Mouse (Mus musculus) testis, adult 2 months (tissue): ENCODE data around the gene Galnt6.

Experiments used
- CTCF ChIP-seq: fragments of 200-500 bp; IDR thresholded peaks from 2 replicates; pipeline ENCODE4 v1.5.1; 2012; ENCODE audit warnings: low read depth, mild to moderate bottlenecking, inconsistent platforms, low read length, moderate library complexity; ENCODE audit not compliant: control insufficient read depth, insufficient read depth, insufficient replicate concordance
- POLR2A ChIP-seq: fragments of 200-500 bp; IDR thresholded peaks from 2 replicates; pipeline ENCODE4 v1.6.1; 2012; ENCODE audit warnings: low read depth, mild to moderate bottlenecking, inconsistent platforms, low read length, moderate library complexity; ENCODE audit not compliant: control insufficient read depth

DNA sequence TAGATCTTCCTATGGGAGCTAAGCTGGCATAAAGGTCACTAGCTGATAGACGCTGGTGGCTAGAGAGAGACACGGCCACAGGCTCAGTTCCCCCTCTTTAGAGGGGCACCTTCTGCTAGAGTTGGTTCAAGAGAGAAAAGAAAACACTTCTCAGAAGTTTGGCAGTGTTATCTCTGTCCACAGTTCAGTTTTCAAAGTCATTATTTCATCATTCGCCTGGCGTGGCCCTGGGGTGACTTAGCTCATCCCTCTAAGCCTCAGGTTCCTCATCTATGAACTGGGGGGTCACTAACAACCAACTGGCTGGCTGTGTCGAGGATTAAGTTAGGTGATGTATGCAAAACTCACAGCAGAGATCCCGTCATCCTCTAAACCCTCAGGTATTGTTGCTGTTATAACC is 11.2 kb downstream of the Galnt6 start:
- TF ChIP-seq CTCF (no peak), POLR2A (no peak)
